Mouse (Mus musculus) spleen, adult 18-20 months (tissue): ENCODE measurements around the gene Akr1c18.
"Not testable (repeated sequence)": the region's sequence is repeated elsewhere in the genome, so short reads cannot be mapped to it uniquely, and the experiment has no call there.

Source experiments
- DNase-seq, 2 experiments: peaks; one replicate each; pipeline ENCODE4 v3.0.0; 2022; ENCODE audit warnings: mixed read lengths in 2 of 2

Gene Akr1c18

DNA sequence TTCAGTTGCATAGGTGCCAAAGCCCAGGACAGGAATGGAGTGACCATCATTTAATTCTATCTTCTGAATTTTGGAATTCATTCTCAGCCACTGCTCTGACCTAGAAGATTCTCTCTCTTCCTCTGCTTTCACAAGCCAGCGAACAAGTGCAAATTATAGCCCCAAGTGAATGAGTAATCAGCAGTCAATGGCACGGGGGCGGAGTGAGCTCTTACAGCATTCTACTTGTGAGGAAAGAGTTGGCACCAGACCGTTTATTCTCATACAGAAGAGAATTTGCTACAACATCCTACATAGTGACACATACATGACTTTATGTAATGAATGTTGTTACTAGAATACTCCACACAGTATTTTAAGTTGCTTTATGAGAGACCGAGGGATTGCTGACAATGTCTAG is at the start of gene Akr1c18:
Gene Akr1c18 (minus strand): TSS at position 137 of the 400 bp plus-strand sequence.
- DNase-seq, result no peak

DNA sequence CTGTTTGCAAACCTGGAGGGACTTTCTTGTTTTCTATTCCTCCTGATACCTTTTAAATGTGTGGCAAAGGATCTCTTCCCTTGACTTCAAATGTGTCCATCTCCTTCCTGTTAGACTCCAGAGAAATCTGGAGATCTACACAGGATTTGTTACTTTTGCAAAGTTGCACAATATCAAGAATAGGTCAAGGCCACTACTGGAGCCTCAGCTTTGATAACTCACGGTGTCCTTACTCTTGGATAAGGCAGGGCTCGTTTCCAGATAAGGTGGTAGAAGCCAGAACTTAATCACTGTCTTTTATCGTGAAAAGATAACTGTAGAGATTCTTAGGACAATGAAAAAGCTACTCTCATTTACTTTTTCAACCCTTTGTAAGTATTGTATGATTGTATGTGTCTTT is 42.1 kb upstream of the Akr1c18 start:
- no peak for DNase-seq

DNA sequence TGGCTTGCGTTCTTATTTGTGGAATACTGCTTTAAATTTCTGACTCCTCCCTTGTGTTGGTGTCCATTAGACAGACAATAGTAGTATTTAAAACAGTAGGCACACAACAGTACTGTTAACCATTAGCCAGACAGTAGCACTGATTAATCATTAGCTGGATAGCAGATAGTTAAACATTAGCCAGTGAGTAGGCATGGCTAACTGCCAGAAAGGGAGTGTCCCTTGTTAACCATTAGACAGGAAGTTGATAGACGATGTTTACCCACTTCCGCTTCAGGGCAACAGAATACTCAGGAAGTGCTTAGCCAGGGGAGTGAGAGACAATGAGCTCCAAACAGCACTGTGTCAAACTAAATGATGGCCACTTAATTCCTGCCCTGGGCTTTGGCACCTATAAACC is 40.5 kb upstream of the Akr1c18 start, which contains the start of gene Akr1c13:
Gene Akr1c13 (plus strand): TSS at position 247 of the 400 bp plus-strand sequence.
- peak in 1 of 2 experiments; percentile 11 for DNase-seq

DNA sequence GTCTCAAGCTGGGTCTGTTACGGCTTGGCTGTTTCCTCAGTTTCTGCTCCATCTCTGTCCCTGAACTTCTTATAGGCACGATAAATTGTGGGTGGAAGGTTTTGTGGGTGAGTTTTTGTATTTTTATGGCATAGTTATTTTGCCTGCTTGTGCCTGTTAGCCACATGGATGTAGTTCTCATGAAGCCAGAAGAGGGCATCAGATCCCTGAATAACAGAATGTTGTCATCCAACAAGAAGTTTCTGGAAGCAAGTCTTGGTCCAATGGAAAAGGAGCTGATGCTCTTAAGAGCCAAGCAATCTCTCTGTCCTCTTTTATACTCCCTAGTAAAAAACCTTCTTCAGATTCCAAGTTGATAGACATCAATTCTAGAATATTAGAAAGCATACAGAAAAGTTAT is 37.7 kb upstream of the Akr1c18 start:
- no peak for DNase-seq

DNA sequence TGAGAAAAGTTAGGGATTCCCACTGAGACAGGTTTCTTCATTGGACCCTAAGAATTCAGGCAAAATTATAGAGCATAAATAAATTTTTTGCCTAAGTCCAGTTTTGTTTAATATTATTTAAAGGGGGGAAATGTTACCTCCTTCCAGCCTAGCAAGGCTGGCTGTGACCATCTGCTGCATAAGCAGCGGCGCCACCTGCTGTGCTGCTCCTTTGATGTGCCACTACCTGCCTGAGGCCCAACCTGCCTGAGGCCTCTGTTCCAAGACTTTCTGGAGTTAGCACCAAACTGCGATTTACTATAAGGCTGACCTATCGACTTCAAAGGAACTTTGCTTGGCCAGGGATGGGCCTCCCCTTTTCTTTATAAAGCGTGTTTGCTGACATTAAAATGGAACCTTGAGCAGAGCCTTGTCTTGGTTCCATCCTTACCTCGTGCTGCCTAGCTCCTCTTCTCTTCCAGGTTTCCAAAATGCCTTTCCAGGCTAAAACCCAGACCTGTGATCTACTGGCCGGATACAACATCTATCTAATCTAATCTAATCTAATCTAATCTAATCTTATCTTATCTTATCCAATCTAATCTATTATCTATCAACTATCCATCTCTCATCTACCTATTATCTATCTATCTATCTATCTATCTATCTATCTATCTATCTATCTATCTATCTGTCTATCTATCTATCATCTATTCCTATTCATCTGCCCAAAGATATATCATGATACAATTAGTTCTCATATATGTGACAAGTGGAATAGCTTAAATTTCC is 36.4 kb upstream of the Akr1c18 start:
- not testable (repeated sequence) for DNase-seq

DNA sequence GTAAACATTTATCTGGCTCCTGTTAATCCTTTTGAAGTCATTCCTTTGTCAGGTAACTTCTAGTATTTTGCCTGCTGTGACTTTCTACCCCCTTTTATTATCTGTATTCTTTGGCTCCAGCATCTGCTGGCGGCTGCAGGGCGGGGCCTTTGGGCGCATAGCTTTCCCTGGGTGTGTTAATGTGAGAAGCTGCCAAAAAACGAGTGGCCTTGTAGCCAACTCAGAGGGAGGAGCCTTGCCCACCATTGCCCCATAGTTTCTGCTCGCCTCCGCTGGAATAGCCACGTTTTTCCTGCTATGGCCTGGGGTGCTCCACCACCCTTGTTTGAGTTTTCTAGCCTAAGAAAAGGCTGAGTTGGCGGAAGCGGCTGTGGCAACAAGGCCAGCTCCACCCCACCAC is 32.7 kb upstream of the Akr1c18 start:
- no peak for DNase-seq

DNA sequence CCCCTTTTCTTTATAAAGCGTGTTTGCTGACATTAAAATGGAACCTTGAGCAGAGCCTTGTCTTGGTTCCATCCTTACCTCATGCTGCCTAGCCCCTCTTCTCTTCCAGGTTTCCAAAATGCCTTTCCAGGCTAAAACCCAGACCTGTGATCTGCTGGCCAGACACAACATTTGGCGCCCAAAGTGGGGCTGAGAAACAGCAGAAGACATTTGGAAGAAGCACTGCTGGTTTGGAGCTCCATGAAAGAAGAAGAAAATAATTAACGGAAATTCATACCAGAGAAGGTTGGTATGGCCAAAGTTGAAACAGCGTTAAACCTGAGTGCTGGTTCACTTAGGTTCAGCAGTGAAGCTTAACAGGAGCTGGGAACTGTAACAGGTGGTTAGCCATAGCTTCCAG is 30.9 kb upstream of the Akr1c18 start:
- DNase-seq, result not testable (repeated sequence)

DNA sequence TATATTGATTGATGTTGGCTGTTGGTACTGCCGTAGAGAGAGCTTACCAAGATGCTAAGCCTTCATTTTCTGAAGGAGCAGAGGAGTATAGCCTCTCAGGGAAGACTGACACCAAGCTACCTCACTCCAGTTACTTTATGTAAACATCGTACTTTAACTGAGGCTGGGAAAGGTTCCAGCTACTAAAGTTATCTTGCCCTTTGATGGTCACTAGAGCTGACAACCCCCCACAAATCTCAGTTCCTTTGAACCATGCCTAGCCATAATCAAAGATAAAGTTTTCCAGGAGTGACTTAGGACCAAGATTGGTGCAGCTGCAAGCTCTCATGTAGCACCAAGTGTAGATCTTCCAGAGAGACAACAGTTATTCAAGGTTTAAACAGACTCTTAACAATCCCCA is 22.5 kb upstream of the Akr1c18 start:
- no peak for DNase-seq

DNA sequence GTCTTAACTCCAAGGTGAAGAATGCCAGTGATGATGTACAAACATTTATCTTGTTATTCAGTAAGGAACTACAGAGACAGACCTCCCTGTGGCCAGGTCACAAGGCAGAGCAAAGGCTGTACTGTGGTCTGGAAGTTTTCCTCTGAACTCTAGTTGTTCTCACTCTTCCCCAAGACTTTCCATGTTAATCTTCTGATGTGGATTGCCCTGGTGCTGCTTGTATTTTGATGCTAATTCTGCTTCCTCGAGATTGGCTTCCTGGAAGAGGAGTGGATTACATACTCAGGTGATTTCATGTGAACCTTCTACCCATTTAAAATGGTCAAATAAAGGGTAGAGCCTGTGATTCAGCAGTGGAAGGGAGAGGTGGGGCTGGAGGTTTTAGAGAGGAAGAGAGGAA is 17.6 kb upstream of the Akr1c18 start:
- DNase-seq, result no peak

DNA sequence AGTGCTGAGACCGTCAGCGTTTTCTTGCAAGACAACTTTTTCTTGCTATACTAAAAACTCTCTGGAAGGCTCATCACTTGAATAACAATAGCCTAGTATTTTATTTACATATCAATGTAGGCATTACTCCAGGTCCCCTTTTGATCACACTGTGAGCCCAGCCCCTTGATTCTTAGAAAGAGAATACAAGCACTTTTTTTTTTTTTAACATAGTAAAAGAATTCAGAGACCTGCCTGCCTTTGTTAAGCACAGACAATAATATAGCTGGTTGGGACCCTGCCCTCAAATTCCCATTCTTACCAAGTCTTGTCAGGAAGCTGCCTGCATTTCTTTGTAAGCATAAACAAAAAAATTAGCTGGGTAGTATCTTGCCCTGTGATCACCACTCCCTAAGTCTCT is 4.8 kb upstream of the Akr1c18 start:
- no peak for DNase-seq

DNA sequence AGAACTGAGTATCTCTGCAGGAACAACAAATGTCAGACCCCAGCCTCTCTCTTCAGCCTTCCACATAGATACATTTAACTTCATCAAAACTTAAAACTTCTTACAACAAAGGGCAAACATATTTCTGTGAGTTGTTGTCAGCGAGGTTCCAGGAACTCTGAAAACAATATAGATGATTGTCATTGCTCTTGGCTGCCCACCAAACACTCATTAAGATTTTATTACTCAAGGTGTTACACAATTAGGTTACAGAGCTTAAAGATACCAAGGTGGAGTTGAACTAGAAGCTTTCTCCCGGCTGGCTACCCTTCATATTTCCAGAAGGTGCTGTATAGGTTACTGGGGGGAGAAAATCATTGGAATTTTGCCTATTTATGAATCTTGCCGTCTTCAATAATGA is 3.1 kb upstream of the Akr1c18 start:
- no peak for DNase-seq

DNA sequence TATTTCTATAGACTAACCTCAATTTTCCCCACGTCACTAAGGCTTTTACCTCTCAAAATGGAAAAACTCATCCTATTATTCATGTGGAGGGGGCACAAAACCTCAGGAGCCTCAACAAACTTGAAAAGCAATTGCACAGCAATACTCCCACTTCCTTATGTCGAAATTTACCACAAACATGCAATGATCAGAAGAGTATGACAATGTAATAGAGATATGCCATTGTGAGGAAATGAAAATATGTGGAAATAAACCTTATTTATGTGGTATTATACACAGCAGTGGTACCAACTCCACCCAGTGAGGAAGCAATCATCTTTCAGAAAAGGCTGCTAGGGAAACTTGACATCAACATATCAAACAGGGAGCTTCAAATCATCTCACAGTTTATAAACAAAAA is 2.5 kb upstream of the Akr1c18 start:
- no peak for DNase-seq

DNA sequence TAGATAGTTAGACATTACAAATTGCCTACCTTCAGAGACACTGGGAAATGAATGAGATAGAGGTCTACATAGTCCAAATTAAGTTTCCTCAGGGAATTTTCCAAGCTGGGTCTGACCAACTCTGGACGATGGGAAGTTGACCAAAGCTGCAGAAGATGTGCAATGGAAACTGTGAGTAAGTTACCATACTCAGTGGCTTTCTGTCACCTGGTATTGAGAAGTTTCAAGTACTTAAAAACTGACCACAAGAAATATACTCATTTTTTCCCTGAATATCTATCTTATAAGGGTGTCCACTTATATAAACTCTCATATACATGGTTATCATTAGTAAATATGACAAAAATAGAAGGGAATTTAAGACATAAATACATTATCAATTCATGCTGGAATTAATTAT is 6.2 kb downstream of the Akr1c18 start:
- no peak for DNase-seq

DNA sequence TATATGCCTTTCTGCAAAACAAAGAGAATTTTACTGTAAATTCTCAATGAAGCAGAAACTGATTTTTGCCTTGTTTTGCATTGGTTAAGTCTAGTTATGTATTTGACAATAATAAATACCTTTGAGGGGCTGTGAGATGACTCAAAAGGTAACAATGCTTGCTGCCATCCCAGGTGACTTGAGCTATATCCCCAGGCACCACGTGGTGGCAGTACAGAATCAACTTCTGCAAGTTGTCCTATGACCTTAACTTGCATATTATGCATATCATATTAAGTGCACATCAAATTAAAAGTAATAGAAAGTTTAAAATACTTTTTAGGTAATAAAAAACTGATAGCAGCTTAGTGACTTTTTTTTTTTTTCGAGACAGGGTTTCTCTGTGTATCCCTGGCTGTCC is 17.4 kb downstream of the Akr1c18 start:
- peak in 1 of 2 experiments; percentile 4 for DNase-seq

DNA sequence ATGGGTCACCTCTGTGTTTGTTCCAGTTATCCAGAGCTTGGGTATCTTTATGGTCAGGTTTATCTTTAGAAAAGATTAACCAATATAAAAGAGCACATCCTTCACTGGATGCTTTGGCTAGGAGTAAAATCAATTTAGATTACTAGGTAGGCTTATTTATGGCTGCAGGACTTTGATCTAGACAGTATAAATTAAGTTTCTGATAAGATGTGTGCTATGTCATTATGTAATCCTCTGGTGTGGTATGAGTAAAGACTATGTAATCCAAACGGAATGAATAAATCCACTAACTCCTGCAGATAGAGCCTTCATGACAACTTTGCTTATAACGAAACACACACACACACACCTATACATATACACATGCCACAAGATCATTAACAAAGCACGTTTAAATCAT is 18.7 kb downstream of the Akr1c18 start:
- DNase-seq, result no peak

DNA sequence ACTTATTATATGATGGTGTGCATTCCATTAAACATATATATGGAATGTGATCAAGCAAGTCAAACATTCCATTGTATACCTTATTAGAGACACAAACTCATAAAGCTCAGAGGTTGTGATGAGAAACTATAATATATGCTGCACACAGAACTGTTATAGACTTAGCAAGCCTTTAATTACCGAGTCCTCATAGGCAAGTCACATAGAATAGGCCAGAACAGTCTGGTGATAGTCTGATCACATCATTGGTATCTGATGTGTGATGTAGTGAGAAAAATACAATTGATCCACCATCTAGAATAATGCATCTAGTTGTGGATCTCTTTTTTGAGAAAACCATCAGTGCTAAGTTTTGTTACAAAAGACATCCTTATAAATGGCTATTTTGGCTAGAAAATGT is 19.1 kb downstream of the Akr1c18 start:
- DNase-seq, result no peak

DNA sequence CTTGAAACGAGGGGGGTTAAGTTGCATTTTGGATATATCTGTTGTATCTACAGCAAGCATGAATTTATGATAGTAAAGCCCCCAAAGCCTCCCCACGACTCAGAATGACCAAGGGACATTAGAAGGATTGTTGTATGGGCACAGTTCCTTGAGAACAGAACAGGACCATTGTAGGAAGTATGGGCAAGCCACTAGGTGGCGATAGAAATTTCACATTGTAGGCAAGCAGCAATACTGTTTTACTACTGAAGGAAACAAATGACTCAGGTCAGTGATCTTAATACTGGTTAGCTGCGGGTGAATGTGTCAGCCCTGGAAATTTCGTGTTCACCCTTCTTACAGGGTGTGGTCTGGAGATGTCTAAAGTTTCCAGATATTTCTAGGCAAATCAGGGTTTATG is 21.4 kb downstream of the Akr1c18 start:
- no peak for DNase-seq

DNA sequence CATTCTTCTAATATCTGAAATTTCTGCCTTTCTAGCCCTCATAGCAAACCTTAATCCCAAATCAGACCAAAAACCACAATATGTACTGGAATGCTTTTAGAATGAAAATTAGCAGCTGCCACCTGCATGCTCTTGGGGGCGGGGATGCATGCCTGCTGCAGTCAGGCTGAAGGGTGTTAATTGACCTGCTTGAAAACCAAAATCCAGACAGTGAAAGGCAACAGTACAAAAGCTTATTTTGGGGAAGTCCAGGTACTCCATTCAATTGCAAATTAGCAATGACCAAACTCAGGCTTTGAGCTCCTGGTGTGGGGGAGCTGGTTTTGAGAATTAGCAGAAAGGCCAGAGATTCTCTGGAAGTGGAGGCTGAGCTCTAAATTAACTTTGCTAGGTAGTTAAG is 24.6 kb downstream of the Akr1c18 start:
- not testable (repeated sequence) for DNase-seq

DNA sequence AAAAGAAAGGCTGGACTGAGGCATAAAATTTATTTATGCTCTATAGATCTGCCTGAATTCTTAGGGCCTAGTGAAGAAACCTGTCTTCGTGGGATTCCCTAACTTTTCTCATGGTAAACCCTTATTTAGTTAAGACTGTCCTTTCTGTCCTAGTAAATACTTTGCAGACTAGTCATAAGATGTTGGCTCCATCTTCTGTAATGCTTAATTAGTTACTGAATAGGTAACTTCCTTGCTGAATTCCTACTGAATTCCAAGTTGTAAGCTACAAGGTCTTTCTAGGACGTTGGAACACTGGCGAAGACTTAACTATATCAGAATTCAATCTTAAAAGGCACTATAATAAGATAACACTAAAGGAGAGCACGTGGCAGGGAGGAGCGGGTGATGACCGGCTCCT is 26.0 kb downstream of the Akr1c18 start:
- DNase-seq, result not testable (repeated sequence)

DNA sequence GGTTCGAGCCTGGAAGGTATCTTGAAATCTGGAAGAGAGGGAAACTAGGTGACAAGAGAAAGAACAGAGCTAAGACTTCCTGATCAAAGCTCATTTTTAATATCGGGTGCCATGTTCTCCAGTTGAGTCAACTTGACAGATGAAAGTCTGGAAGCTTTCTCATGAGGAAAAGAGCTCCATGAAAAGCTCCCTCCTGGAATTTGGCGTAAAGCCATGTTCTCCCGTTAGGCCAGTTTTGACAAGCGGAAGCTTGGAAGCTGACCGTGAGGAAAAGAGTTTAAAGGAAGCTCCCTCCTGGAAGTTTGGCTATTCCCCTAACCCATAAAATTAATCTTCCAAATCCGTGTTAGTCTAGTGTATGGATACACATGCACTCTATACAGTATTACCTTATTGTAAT is 27.3 kb downstream of the Akr1c18 start:
- no peak for DNase-seq

DNA sequence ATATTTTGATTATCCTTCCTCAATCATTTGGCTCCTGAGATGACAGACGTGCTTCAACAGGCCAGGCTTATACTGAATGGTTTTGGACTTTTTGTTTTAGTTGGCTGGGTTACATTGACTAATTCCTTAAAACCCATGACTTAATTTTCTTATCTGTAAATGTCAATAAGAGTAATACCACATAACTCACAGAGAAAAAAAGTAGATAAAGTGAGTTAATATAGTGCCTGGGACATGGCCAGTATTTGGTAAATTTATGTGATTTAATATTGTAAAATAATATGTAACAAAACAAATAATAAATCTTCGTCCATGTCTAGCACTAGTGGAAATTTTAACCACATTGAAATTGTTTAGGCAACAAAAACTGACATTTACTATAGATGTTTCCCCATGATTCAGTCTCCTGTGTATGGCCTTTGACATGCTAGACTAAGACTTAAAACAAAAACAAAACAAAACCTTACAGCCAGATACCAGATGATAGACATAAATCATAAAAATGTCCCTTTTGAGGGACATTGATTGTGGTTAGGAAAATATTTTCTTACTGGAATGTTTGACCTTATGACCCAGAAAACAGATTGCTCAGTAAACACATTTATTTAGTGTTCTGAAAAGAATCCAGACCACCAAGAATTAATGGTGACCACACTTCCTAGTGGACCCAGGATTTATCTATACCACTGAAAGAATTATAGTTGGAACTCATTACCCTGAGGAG is 31.1 kb downstream of the Akr1c18 start:
- DNase-seq, result no peak

DNA sequence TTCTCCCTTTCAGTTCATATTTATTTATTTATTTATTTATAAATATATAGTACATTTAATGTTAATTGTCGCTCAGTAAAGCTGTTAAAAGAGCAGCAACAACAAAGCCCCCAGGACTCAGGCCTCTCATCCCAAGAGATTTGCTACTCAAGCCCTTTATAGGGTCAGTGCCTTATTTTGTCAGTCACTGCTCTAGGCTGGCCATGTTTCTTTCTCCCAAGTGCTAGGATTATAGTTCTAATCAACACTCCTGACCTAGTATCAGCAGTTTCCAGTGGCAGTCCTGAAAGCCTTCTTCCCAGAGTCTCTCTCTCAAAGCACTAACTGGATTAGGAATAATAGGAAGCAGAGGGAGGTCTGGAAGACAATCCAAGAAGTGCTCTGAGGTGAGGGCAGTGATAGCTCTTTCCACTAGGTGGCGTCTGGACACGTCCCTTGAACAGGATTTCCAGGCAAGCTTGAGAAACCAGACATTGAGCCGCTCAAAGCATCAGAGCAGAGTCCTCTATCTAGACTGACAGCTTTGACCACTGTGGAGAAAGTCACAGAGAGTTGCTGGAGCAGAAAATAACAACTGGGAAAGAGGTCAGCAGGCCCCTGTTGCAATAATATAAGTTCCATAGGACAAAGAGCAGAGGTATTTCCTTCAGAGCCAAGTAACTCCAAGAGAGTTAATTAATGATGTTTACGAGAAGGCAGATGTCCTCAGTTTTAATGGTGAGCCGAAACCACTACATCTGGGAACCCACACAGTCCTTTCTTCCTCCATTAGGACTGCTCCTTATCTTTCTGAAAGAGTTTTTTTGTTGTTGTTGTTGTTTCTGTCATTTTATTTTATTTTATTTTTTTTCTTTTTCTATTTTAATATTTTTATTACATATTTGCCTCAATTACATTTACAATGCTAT is 39.9 kb downstream of the Akr1c18 start:
- peak in 1 of 2 experiments; percentile 7 for DNase-seq

DNA sequence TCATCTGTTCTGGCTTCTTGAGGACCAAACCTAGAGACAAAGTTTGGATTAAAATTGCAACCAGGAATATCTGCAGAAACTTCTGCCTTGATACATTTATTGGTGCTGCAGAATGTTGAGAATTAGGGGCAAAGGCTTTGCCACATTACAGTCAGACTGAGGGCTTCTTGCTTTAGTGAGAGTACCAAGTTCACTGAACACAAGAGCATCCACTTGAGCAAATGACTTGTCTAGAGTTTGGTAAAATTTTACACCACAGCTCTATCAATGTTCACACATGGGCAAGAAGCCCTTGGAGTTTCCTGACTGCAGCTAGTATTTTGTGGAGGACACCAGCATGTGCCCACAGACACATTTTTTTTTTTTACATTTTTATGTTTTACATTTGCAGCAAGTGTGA is 47.7 kb downstream of the Akr1c18 start:
- DNase-seq, result no peak
